Mouse (Mus musculus): ENCODE data around the gene Rreb1.

Gene Rreb1

DNA sequence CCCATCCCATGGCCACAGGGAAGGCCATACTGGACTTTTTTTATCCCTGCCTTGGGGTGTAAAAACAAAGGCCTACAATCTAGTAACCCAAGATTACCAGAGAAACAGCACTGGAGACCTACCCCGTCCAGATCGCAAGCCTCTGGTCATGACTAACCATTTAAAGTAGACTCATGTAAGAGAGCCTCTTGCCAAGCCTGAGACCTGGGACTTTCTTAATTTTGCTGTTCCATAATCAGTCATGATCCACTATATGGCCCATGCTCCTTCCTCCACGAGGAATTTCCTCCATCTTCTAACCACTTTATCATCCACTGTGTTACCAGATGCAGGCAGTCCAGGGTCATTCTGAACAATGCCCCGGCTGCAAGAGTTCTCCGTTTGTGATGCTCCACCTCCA lies 98.2 kb downstream of the Rreb1 start:
- no peak for DNase-seq (ENCODE audit: low read depth)

DNA sequence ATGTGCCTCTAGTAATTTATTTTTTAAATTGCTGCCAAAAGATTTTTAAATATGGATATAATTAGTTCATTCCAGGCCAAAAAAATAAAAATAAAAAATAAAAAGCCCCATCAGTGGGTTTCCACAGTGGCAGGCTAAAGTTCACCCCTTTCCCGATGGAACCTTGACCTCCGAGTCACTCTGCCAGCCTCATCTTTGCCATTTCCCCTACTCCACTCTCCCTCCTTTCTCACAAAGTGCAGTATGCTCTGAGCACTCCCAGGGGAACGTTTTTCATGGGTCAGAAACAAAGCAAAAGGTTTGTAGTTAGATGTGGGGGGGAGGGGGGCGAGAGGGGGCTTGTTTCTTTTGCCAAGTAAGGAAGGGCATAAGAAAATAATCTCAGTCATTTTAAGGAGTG lies 98.6 kb downstream of the Rreb1 start:
- no peak for DNase-seq (ENCODE audit: low read depth)

DNA sequence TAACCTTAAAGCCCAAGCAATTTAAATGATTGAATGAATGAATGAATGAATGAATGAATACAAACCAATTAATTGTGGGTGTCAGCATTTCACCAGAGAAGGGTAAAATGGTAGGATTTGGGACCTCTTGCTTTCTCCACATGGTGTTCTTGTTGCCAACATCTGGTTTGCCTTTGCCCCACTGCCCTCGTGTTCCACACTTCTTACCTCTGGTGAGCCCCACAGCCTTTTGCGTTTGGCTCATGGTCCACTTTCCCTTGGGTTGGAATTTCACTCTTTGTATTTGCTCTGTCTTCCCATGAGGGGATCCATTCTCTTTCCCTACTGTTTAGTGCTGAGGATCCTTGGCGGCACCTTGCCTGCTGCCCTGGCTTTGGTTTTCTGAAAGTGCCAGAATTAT lies 99.0 kb downstream of the Rreb1 start:
- no peak for DNase-seq (ENCODE audit: low read depth)

DNA sequence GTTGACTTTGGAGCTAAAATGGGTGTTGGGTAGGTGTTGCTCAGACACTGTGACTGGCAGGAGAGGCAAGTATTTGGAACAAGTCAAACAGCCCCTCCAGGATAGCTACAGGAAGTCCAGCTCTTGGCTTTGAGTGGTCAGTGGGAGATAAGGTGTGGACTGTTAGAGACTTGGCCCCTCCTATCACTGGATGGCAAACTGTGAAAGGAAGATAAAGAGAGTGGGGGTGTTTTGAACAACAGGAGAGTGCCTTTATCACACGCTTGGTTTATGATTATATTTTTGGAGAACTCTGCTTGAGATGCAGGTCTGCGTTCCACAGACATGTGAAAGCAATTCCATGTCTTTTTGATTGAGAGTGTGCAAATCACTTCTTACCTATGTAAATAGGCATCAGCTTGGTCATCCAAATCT lies 100.7 kb downstream of the Rreb1 start:
- DNase-seq (ENCODE audit: low read depth): no peak

DNA sequence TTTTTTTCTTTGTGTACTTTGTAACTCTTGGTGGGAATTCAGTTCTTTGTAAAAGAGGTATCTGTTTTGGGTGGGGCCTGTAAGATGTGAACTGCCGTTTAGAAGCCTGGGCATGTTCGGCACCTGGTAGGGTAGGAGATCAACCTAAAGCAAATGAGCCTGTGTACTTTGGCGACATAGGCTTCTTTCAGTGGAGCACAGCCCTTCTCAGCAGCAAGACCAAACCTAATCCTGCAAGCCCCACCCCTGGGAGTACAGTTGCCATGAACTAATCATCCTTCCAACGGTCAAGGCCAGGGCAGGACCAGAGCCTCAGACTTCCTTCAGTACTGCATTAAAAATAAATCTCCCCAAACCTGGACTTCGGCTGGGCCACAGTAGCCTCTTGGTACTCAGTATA lies 101.4 kb downstream of the Rreb1 start:
- DNase-seq (ENCODE audit: low read depth): no peak

DNA sequence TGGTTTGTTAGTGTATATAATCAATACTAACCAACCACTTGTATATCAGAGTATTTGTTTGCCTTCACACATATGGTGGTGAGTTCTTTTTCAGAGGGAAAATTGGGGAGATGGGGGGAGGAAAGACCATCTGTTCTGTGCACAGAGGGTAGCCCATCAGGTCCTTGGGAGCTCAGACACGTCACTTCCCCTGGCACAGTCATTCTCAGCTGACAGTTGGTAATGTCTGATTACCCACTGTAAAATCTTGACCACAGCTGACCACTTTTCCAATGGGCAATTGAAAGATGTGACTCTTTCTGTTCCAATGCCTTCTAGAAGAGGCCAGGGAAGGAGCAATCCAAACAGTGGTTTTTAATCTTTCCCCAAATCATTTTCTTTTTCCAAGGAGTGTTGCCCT lies 101.8 kb downstream of the Rreb1 start:
- no peak for DNase-seq (ENCODE audit: low read depth)

DNA sequence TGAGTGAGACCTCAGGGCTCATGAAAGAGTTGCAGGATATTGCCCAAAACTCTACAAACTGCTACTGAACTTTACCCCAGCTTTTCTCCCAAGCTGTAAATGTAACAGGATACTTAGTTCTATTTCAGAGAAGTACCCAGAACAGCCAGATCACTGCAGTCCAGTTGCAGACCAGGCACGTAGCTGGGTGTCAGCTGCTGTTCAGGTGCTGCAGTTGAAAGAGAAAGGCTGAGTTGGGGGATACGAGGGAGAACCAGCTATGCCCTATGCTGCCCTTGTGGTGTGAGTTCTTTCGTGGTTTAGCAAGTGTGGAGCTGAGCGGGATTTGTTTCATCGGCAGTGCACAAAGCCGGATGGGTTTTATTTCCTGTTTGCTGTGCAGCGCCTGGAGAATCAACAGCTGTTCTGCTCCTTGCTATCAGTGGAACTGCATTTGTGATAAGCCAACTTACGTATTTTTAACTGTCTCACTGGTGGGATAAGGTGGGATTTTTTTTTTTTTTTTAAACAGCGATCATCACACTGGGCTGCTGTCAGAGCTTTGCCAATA lies 102.5 kb downstream of the Rreb1 start:
- DNase-seq (ENCODE audit: low read depth): no peak

DNA sequence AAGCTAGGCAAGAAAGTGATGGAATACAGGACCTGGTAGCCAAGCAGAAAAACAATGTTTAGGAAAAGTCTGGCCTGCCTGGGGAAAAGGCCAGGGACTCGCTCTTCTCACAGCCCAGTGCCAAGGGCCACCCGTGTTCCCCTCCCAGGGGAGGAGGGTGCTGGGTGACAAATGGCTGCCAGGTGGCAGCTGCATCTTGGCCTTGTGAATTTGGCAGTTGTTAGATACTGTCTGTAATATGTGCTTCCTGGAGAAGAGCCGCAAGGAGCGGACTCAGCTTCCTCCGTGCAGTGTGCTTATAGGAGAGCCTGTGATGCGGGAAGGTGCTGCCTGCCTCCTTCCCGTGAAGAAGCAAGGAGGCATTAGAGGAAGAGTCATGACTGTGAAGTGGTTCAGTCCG lies 104.3 kb downstream of the Rreb1 start:
- DNase-seq (ENCODE audit: low read depth): no peak

DNA sequence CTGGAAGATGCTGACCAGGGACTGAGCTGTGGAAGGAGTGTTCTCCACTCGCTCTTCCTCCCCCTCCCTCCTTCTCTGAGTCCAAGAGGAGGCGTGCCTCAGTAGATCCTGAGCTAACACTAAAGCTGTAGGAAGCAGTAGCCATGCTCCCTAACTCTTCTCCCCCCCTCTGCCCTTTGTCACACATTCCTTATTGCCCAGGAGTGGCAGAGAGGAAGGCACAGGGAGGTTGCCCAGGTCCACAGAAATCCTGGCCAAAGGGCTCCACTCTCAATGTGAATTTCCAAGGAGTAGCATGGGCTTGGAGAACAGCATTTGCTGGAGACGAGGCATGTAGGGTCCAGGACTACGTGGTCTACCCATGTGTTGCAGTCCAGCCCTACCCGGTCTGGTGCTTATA lies 104.8 kb downstream of the Rreb1 start:
- DNase-seq (ENCODE audit: low read depth): no peak

DNA sequence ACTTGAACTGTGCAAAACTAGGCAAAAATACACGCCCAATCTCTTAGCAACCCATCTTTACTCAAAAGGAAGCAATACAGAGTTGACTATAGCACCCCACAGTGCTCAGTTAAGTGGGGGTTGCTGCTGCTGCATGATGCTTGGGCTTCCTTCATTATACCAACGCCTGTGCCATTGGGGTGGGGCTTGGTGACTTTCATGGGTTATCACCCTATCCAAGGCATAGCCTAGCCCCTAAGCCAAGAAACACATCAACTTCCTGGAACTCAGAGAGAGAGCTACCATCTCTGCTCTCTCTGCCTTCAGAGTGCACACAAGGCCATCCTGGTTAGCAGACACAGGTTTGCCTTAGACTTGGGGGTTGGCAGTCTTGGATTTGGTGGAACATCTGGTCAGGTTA lies 107.2 kb downstream of the Rreb1 start:
- DNase-seq (ENCODE audit: low read depth): no peak

DNA sequence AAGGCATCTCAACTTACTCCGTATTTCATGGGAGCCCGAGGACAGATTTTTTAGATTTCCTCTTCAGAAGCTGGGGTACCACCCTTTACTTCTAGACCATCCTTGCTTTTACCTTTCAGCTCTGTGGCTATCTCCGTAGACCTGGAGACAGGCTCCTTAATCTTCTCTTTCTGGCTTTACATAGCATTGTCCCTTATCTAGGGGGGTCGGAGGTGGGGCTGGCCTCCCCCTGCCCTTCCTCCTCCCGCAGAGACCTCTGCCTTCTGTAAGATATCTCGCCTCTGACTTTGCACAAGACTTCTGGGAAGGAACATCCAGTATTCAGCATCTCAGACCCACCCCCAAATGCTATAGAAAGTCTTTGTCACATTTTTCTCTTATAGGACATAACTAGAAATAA lies 107.8 kb downstream of the Rreb1 start:
- DNase-seq (ENCODE audit: low read depth): no peak

DNA sequence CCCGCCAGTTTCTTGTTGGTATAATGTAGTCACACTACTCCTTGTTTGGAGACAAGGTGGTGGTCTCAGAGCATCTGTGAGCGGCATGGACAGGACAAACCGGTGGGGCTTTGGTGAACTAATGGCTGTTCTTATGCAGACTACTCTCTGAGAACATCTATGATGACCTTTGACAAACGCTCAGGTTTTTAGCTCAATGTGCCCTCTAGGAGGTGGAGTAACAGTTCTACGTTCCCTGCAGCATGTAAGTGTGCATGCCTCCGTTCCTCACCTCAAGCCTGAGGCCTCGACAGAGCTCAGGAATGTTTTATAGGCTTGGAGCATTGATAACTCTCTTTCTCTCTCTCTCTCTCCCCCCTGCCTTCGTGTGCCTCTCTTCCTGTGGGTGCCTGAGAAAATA lies 116.6 kb downstream of the Rreb1 start:
- no peak for DNase-seq (ENCODE audit: low read depth)

DNA sequence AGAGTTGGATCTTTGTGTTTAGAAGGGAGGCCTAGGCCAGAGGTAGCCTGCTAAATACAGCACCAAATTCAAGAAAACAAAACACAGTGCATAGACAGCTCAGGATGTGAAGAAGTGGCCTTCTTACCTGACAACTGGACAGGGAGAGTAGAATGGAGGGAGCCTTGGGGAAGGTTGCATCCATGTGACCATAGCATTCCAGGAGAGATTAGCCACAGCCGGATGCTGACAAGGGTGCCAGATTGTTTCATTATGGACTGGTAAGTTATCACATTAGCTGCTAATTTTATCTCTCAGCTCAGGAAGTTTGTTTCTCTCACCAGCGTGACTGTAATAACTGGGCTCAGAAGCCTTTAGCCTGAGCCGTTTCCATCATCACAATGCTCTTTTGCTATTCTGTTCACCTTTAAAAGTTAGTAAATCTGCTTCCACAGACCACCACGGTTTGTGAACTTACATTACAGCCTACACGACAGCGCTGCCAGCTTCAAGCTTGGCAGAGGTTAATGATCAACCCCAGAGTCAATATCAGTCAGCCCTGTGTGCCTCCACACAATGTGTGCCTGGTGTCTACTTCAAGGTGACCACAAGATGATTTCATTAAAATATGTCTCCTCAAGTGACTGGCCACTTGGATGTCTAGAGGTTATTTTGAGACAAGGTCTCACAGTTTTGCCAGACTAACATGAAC lies 117.5 kb downstream of the Rreb1 start:
- DNase-seq (ENCODE audit: low read depth): no peak

DNA sequence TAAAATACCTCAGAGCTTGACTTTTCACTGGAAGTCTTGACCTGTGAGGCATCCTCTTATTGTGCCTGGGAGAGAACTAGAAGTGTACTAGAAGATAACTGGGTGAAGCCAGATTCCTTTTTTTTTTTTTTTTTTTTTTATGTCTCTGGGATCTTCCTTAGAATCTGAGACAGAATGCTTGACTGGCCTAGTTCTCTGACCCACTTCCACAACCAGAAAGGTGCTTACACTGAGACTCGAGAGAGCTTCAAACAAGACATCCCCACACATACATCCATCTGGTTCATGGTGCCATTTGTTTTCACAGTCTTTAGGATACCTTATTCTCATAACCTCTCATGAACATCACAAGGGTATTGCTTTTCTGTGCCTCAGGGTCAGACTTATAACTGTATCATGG lies 118.2 kb downstream of the Rreb1 start:
- DNase-seq (ENCODE audit: low read depth): no peak

DNA sequence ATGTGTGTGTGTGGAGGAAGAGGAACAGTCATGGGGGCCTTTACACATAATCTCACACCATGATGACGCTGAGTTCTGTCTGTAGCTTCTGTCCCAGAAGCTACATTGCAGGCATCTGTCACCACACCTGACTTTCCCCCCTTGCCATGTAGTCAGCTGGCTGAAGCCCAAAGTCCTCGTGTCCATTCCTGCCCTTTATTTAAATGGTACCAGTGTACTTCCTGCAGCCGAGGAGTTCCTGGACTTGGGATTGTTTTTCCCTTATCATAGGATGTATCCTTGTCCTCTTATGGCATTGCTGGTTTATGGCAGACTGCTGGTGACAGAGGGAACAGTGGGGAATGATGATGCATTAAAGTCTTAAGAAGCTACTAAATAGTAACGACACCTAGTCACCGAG lies 120.6 kb downstream of the Rreb1 start:
- no peak for DNase-seq (ENCODE audit: low read depth)

DNA sequence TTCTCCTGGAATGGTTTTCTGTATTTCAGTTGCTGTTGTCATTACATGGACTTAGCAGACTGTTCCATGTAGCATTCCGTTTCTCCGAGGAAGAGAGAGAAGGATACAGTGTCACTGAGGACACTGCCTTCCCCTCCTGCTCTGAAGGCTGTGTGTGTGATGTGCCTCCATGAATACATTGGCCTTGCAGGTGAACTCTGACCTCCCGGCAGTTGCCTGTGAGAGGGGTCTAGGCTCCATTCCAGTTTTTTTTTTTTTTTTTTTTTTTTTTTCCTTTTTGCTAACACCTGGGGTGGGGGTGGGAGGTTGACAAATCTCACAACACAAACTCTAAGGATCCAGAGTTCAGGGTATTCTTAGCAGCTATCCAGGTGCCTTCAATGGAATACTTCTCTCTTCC lies 124.8 kb downstream of the Rreb1 start:
- DNase-seq (ENCODE audit: low read depth): no peak

DNA sequence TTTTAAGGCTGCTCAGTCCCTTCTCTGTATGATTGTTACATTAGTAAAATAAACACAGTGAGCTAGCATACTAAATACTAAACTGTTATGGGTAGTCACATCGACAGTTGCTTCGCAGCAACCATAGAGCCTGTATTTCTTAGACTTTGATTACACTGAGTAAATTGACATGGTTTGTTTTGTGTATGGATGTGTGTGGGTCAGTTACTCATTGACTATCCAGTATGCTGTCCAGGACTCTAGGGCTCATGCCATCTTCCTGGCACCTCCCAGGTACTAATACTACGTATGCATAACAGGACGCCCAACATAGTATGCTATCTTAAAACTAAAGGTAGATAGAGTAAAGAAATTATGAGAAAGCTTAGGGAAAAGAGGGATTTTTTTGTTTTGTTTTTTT lies 125.3 kb downstream of the Rreb1 start:
- DNase-seq (ENCODE audit: low read depth): no peak

DNA sequence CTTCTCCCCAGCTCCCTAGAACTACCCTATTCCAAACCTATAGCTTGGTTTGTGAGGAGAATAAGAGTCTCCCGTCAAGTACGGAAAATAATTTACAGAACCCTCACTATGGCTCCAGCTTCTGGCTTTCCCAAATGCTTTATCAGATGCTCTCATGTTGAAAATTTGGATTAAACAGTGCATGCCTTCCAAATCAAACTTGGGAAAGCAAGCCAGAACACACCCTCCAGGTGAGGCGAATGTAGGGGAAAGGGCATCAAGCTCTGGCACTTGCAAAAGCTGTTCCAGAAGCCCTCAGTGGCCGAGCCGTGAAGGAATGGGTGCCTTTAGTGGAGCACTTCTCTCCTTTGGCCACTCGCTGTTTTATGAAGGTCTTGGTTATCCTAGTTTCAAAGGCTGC lies 126.2 kb downstream of the Rreb1 start:
- no peak for DNase-seq (ENCODE audit: low read depth)

DNA sequence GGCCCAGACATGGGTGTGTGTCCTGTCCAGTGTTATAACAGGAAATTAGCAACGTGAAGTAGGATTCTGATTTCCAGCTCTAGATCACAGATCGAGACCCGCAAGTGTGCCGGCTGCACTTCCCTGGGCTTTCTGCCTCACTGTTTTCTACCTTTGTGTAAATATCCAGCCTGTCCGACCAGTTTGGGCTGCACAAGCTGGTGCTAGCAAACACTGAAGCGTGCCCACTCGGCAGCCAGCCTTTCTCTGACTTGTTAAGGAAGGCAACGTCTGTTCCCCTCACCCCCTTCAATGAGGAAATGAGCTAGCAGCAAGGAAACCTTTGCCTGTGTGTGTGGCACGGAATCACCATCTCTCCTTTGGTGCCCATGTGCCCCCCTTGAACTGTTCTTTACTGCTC lies 129.9 kb downstream of the Rreb1 start:
- DNase-seq (ENCODE audit: low read depth): no peak

DNA sequence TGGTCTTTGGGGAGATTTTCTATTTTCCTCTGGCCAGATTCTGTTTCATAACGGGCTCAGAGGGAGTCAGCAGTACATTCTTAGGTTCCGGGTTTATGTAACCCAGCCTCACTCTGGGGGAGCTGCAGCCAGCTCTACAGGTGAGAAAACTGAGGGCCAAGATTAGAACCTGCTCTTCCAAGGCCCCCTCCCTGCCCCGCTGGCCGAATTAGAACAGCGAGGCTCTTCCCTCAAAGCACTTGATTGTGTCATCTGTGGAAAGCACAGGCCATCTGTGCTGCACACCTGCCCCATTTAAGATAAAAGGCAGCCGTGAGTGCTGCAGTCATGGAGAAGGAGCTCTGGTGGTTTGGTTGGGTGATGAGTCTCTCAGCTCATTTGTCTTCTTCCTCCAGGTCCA lies 130.3 kb downstream of the Rreb1 start:
- DNase-seq (ENCODE audit: low read depth): no peak

DNA sequence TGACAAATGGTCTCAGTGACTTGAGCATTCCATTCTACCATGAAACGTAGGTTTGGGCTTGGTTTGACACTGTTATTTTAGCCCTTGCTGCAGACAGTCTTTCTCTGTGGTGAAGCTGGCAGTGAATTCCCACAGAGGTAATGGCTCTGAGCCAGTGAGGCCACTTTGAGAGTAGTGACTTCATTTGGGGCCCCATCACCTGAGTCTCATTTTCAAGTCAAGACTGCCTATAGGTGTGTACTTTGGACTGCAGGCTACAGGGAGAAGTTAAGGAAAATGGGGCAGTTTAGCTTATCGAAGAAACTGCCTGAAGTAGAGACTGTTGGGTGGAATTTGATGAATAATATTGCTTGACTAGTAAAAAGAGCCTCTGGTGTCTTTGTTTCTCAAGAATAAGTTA lies 131.0 kb downstream of the Rreb1 start:
- DNase-seq (ENCODE audit: low read depth): no peak

DNA sequence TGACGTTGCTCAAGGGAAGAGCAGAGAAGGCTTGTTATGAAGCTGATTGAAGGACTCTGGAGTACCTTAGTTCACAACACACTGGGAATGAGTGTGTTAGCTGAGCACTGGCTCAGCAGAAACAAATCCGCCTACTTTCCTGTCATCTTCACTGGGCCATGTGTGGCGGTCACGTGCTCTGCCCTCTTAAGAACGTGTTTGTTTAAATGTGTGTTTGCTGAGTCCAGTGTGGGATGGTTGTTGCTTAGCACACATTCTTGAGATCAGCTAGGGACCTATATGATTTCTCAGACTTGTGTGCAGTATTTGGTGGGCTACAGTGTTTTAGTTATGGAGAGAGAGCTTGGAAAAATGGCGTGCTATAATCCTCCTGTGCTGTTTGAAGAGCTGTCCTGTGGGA lies 133.8 kb downstream of the Rreb1 start:
- DNase-seq (ENCODE audit: low read depth): no peak

DNA sequence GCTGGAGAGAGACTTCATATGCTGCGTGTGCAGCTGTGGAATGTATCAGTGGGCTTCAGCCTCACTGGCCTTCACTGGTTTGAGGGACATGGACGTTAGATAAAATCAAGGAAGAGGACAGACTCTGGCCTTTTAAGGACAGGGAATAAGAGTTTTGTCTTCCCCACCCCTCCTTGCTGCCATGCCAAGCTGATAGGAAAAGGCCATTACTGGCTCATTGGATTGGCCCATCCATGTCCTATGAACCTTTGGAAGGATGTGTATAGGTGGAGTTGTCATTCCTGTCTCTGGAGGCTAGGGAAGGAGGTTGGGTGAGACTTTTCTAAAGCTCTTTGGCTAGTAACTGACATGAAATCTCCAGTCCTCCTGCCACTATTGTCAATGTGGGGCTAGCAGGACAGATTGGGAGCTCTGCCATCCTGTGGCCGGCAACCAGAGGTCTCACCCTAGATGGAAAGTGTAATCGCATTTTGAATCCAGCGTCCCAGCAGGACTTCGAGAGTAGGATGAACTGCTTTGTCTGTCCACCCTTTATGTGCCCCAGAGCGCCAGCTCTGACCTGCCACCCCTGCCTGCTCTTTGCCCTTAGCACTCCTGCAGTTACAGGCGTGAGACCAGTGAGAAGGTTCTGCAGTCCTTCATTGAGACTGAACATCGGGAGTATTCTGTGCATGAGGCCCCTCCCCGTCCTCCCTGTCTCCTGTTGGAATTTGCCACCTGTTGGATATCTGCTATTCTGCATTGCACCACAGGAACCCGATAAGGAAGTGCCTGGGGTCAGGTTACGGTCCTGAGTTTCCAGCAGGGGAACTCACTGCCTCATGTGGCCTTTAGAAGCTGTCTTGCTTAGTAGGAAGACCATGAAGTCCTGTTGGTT lies 134.6 kb downstream of the Rreb1 start:
- DNase-seq (ENCODE audit: low read depth): no peak

DNA sequence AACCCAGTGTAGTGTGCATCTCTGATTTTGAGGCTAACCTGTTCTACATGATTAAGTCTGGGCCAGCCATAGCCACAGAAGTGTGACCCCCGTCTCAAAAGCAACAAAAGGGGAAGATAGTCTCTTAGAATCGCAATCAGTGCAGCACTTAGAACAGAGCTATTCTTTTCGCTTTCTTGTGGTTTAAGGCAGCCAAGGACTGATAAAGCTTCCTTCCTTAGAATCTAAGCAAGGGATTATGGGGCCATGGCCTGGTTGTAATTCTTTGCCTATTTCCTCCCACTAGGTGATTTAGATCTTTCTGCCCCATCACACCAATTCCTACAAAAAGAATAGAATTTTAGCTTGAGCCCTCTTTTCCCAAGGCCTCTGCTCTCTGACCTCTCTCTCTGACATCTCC lies 135.8 kb downstream of the Rreb1 start:
- no peak for DNase-seq (ENCODE audit: low read depth)

Measured in induced T-regulatory cell, adult 2 months (primary cell).